Mouse (Mus musculus) lung, postnatal 0 days (tissue): ENCODE data around the gene Sulf2. TPM values are rescaled to one million over a fixed set of nuclear protein-coding genes. Genes with fewer than 3 reads are reported as not detected.

Source experiments
- ATAC-seq: fragments of 200-750 bp; cut with Nextera tagmentation; 2 replicates; pipeline ENCODE4 v1.8.0; 2017; ENCODE audit warnings: moderate library complexity
- DNase-seq: peaks from one replicate; pipeline ENCODE4 v3.0.0-alpha.2; 2016; ENCODE audit warnings: low spot score
- H3K27ac ChIP-seq: fragments of 300-500 bp; sonication (generic); 2 replicates; pipeline ENCODE4 v1.5.1; 2014; ENCODE audit warnings: antibody characterized with exemption, mild to moderate bottlenecking, low read length, mixed read lengths
- H3K27me3 ChIP-seq: fragments of 300-500 bp; sonication (generic); replicated peaks from 2 replicates; pipeline ENCODE4 v1.6.1; 2014; ENCODE audit warnings: low read length, mixed read lengths; ENCODE audit not compliant: insufficient read depth
- H3K36me3 ChIP-seq: fragments of 300-500 bp; sonication (generic); 2 replicates; pipeline ENCODE4 v1.6.1; 2014; ENCODE audit warnings: low read length, mixed read lengths; ENCODE audit not compliant: insufficient read depth
- H3K4me1 ChIP-seq: fragments of 300-500 bp; sonication (generic); 2 replicates; pipeline ENCODE4 v1.6.1; 2014; ENCODE audit warnings: antibody characterized with exemption, low read depth, low read length, mixed read lengths; ENCODE audit not compliant: insufficient read depth
- H3K4me2 ChIP-seq: fragments of 300-500 bp; sonication (generic); replicated peaks from 2 replicates; pipeline ENCODE4 v1.6.1; 2014; ENCODE audit warnings: low read depth, mild to moderate bottlenecking, low read length, moderate library complexity, mixed read lengths
- H3K4me3 ChIP-seq: fragments of 300-500 bp; sonication (generic); 2 replicates; pipeline ENCODE4 v1.5.1; 2014; ENCODE audit warnings: low read depth, low read length
- H3K9ac ChIP-seq: fragments of 300-500 bp; sonication (generic); replicated peaks from 2 replicates; pipeline ENCODE4 v1.6.1; 2014; ENCODE audit warnings: low read depth, mild to moderate bottlenecking
- H3K9me3 ChIP-seq: fragments of 300-500 bp; sonication (generic); 2 replicates; pipeline ENCODE4 v1.6.1; 2016; ENCODE audit warnings: low read length, mixed read lengths
- CTCF ChIP-seq: IDR thresholded peaks from 2 replicates; pipeline ENCODE4 v1.5.1; 2016; ENCODE audit warnings: antibody characterized with exemption, mild to moderate bottlenecking
- EP300 ChIP-seq: IDR thresholded peaks from 2 replicates; pipeline ENCODE4 v1.6.1; 2016; ENCODE audit warnings: antibody characterized with exemption, mild to moderate bottlenecking, control low read depth
- WGBS: fragments of 180-500 bp; shearing (Covaris S2); extraction: QIAGEN DNeasy Blood & Tissue Kit; methylation state at CpG from one replicate; pipeline ENCODE4 v1.1.7; 2014; 5-methylcytosine and 5-hydroxymethylcytosine counted together
- polyA plus RNA-seq: library from polyadenylated mRNA; unstranded; fragments of >200 nt; fragmentation: Nextera tagmentation; extraction: Ambion mirVana; gene quantifications from 2 replicates; pipeline ENCODE4 v1.2.1, GENCODE M21; 2015

Sulf2 gene
- polyA plus RNA-seq, 1 experiment from 2014 or later = 13.6 TPM

DNA sequence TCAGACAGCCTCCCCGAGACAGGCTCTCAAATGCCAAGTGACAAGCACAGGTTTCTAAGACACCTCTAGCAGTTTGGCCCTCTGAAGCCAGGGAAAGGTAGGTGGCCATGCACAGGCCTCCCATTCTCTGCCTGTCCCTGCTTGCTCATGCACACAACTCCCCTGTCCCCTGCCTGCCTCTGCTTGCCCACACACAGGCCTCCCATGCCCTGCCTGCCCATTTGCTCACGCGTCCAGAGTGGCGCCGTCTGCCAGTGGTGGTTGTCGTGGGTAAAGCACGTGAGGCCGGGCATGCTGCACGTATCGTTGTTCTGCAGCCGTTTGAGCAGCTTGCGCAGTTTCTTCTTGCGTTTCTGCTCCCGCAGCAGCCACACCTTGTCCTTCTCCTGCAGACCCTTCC lies 76.2 kb downstream of the Sulf2 start:
- H3K9me3 ChIP-seq = no peaks in the 10 kb centered on the region
- DNase-seq = no peak
- WGBS = 93% methylated on average over 14 of the region's 14 CpGs
- no peaks in the 10 kb centered on the region for H3K36me3 ChIP-seq
- H3K27ac ChIP-seq = no peak overlapping the region
- no peaks in the 10 kb centered on the region; the same call in 1 of the 2 replicates for H3K4me1 ChIP-seq
- no peaks in the 10 kb centered on the region for H3K27me3 ChIP-seq
- ATAC-seq = no peak
- no peak overlapping the region for H3K9ac ChIP-seq
- no peak overlapping the region for H3K4me3 ChIP-seq
- TF ChIP-seq EP300 (no peak), CTCF (no peak)
- H3K4me2 ChIP-seq = no peak overlapping the region

DNA sequence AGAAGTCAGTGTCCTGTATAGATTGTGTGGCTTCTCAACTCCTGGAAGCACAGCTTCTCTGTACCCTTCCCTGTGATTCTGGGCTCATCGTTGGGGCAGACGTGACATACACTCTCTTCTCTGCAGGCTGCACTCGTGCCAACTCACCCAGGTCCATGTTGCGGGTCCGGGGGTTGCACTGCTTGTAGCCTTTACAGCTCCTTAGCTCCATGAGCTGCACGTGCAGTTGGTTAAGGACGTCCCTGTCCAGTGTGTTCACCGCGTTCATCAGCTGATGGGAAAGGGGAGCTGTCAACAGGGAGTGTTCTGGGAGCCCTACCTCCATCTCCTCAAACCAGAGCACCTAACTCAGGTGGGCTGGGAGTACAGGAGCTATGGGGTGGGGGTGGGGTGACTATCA lies 78.1 kb downstream of the Sulf2 start:
- TF ChIP-seq CTCF (no peak), EP300 (no peak)
- DNase-seq (no peak), ATAC-seq (no peak)
- no peak overlapping the region for H3K9ac ChIP-seq
- no peaks in the 10 kb centered on the region for H3K9me3 ChIP-seq
- H3K27ac ChIP-seq = no peak overlapping the region
- H3K4me2 ChIP-seq = no peak overlapping the region
- no peaks in the 10 kb centered on the region; the same call in 1 of the 2 replicates for H3K4me1 ChIP-seq
- H3K36me3 ChIP-seq = no peaks in the 10 kb centered on the region
- 87% methylated on average over 9 of the region's 9 CpGs for WGBS
- no peak overlapping the region for H3K4me3 ChIP-seq
- H3K27me3 ChIP-seq = no peaks in the 10 kb centered on the region

DNA sequence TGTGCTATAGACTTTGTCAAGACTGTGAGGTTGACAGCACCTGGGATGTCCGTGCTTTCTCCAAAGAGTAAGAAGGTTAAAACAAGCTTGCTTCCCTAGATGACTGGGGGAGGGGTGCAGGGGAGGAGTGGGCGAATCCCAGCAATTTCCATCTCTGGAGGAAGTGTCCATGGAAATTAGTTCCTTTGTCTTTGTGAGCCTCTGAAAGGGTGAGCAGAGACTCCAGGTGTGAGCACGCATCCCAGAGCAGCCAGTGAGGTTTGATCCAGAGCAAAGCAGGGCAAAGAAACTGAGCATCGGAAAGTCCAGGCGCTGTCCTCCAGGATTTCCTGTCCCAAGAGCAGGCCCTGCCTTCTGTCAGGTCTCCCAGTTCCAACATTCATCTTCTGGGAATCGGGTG lies 81.1 kb downstream of the Sulf2 start:
- H3K9ac ChIP-seq = no peak overlapping the region
- ATAC-seq = no peak
- no peak overlapping the region for H3K4me2 ChIP-seq

DNA sequence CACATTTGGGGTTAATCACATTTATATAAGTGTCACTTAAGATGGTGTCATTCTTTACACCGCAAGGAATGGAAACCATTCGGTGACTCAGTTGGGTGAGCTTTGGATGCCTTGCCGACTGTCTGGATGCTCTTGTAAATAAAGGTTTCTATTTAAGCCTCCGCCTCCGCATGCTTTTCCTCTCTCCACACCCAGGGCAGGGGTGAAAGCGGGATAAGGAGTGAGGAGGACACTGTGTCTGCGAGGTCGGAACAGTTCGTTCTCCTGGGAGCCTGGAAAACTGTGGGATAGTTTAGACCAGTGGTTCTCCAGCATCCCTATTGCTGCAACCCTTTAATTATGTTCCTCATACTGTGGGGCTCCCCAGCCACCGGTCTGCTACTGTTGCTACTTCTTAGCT lies 82.4 kb downstream of the Sulf2 start:
- H3K36me3 ChIP-seq = peaks cover 28% of the 10 kb centered on the region
- ATAC-seq (peak; percentile 9; the same call in 1 of the 2 replicates), DNase-seq (no peak)
- H3K9me3 ChIP-seq = no peaks in the 10 kb centered on the region
- no peaks in the 10 kb centered on the region for H3K4me1 ChIP-seq
- H3K27ac ChIP-seq = no peak overlapping the region
- no peak overlapping the region for H3K9ac ChIP-seq
- H3K4me3 ChIP-seq = no peak overlapping the region
- H3K4me2 ChIP-seq = no peak overlapping the region
- peak; percentile 23; the same call in 1 of the 2 replicates for TF ChIP-seq EP300
- no peak for TF ChIP-seq CTCF
- H3K27me3 ChIP-seq = no peaks in the 10 kb centered on the region
- WGBS = 60% methylated on average over 10 of the region's 10 CpGs

More for the DNA sequence above, 81.1 kb downstream of the Sulf2 start:
- Histone ChIP-seq H3K27ac (no peak overlapping the region), H3K4me3 (no peak overlapping the region), H3K27me3 (no peaks in the 10 kb centered on the region), H3K4me1 (no peaks in the 10 kb centered on the region), H3K36me3 (peaks cover 16% of the 10 kb centered on the region), H3K9me3 (no peaks in the 10 kb centered on the region)
- 60% methylated on average over 6 of the region's 6 CpGs for WGBS
- DNase-seq = no peak
- TF ChIP-seq EP300 = no peak
- no peak for TF ChIP-seq CTCF

DNA sequence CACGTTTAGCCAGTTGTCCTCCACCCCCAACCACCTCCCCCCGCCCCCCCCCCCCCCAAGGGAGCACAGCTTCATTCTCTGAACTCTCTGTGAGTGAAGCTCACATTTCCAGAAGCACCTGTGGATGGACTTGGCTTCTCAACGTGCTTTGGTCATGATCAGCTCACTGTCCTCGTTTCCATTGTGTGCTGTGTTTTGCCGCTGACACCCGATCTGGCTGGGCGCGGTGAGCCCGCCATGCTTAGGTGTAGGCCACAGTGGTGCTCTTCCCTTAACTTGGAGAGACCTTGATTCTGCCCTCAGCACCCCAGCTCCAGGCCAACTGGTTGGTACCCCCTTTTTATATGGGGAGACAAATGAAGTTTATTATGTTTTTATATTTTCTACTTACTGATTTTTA lies 83.6 kb downstream of the Sulf2 start:
- no peaks in the 10 kb centered on the region for H3K9me3 ChIP-seq
- H3K4me1 ChIP-seq = no peaks in the 10 kb centered on the region
- peaks cover 31% of the 10 kb centered on the region for H3K36me3 ChIP-seq
- no peak for ATAC-seq
- no peak overlapping the region for H3K9ac ChIP-seq
- H3K27me3 ChIP-seq = no peaks in the 10 kb centered on the region
- no peak overlapping the region for H3K4me2 ChIP-seq
- no peak overlapping the region for H3K27ac ChIP-seq
- DNase-seq = no peak
- 86% methylated on average over 9 of the region's 9 CpGs for WGBS
- TF ChIP-seq CTCF (no peak), EP300 (no peak)
- no peak overlapping the region for H3K4me3 ChIP-seq

DNA sequence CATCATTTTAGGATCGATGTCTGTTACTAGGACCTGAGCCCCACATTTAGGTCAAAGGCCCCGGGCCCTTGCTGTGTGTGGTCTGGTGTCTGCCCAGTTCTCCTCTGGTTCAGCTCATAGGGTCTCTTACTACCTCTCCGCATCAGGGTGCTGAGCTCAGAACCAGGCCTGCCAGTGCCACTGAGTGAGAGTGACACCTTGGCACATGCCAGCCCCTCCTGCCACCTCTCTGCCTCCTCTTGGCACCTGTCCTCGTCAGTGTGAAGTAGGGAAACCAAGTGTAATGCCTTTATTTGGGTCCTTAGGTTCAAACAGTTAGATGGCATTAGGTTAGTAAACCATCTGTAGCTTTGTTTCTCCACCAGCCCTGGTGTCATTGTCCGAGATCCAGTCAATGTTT lies 84.0 kb downstream of the Sulf2 start:
- DNase-seq = no peak
- H3K9ac ChIP-seq = no peak overlapping the region
- H3K27ac ChIP-seq = no peak overlapping the region
- peaks cover 32% of the 10 kb centered on the region for H3K36me3 ChIP-seq
- no peak for ATAC-seq
- H3K4me2 ChIP-seq = no peak overlapping the region
- no peak for TF ChIP-seq EP300
- TF ChIP-seq CTCF = no peak
- no peak overlapping the region for H3K4me3 ChIP-seq
- H3K4me1 ChIP-seq = no peaks in the 10 kb centered on the region
- H3K9me3 ChIP-seq = no peaks in the 10 kb centered on the region
- WGBS = 93% methylated on average over 5 of the region's 5 CpGs
- H3K27me3 ChIP-seq = no peaks in the 10 kb centered on the region

DNA sequence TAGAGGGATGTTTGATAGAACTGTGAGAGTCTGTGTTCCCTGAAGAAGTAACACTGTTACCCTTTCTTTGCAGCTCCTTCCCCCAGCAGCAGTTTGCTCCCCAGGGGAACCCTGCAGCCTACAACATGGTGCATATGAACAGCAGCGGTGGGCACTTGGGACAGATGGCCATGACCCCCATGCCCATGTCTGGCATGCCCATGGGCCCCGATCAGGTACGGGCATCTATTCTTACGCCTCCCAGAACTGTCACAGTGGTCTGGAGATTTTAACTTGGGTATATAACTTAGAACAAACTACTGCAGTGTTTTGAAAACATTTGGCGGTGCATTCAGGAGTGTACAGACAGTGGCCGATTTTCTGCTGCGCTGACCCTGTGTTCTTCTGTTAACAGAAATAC lies 85.7 kb downstream of the Sulf2 start:
- DNase-seq = no peak
- Histone ChIP-seq H3K27me3 (no peaks in the 10 kb centered on the region), H3K4me3 (no peak overlapping the region), H3K4me2 (no peak overlapping the region), H3K27ac (no peak overlapping the region), H3K9me3 (no peaks in the 10 kb centered on the region), H3K4me1 (no peaks in the 10 kb centered on the region), H3K9ac (no peak overlapping the region), H3K36me3 (peaks cover 40% of the 10 kb centered on the region)
- no peak for ATAC-seq
- TF ChIP-seq CTCF (no peak), EP300 (no peak)
- WGBS = 94% methylated on average over 7 of the region's 7 CpGs
